Mouse (Mus musculus) cerebellum, adult 2 months (tissue): ENCODE data around the gene Synm.

Experiments used
- CTCF ChIP-seq: fragments of 200-500 bp; IDR thresholded peaks from 2 replicates; pipeline ENCODE4 v1.5.1; 2011; ENCODE audit warnings: low read depth, mild to moderate bottlenecking, control low read depth, low read length, moderate library complexity, borderline replicate concordance; ENCODE audit not compliant: insufficient read depth
- POLR2A ChIP-seq: fragments of 200-500 bp; IDR thresholded peaks from 2 replicates; pipeline ENCODE4 v1.6.1; 2011; ENCODE audit warnings: low read length, control low read depth, borderline replicate concordance; ENCODE audit not compliant: insufficient read depth

DNA sequence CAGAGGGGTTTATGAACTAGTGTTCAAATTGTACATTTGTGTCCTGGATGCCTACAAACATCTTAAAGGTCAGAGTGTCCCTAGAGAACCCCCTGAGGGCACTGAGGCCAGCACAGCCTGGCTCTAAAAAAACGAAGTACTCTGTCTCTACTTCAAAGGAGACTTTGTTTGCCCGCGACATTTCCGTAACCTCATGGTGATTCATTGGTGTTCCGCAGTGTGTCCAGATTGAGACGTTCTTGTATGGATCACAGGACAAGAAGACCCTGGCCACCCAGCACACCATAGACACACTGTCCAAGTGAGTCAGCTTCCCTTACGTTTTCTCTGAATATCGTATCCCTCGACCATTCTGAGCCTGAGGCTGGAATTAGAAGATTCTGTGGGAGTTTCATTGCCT is 34.5 kb downstream of the Synm start:
- TF ChIP-seq CTCF (no peak), POLR2A (no peak)
